Mouse (Mus musculus) small intestine, adult 2 months (tissue): Measurements from ENCODE around the gene Mpzl3.

Source experiments
- CTCF ChIP-seq: fragments of 200-500 bp; IDR thresholded peaks from 2 replicates; pipeline ENCODE4 v1.5.1; 2012; ENCODE audit warnings: low read depth, mild to moderate bottlenecking, control low read depth, inconsistent platforms, low read length, moderate library complexity, mixed read lengths; ENCODE audit not compliant: insufficient replicate concordance, insufficient read length; ENCODE audit errors: extremely low read depth
- POLR2A ChIP-seq: fragments of 200-500 bp; IDR thresholded peaks from 2 replicates; pipeline ENCODE4 v1.6.1; 2012; ENCODE audit warnings: low read depth, mild to moderate bottlenecking, control low read depth, inconsistent platforms, low read length, moderate library complexity

- TF ChIP-seq POLR2A = no peak
- no peak for TF ChIP-seq CTCF
Observed at GRCm38 (mm10) chr9:45121001-45121400, 66.0 kb downstream of the Mpzl3 start.
